Mouse (Mus musculus) erythroblast, embryonic 14.5 days (primary cell): Measurements from ENCODE around the gene Sprr3. TPM values are rescaled to one million over a fixed set of nuclear protein-coding genes. Genes with fewer than 3 reads are reported as not detected.
"Not testable (repeated sequence)": the region's sequence is repeated elsewhere in the genome, so short reads cannot be mapped to it uniquely, and the experiment has no call there.

ENCODE experiments used
- H3K27me3 ChIP-seq: 2 replicates; pipeline ENCODE4 v1.6.1; 2012; ENCODE audit warnings: inconsistent platforms; ENCODE audit not compliant: control insufficient read depth
- H3K36me3 ChIP-seq: 2 replicates; pipeline ENCODE4 v1.6.1; 2012; ENCODE audit warnings: mild to moderate bottlenecking, inconsistent platforms; ENCODE audit not compliant: control insufficient read depth
- H3K4me1 ChIP-seq: 2 replicates; pipeline ENCODE4 v1.6.1; 2012; ENCODE audit warnings: inconsistent platforms; ENCODE audit not compliant: control insufficient read depth
- H3K4me3 ChIP-seq: replicated peaks from 2 replicates; pipeline ENCODE3; 2012; ENCODE audit warnings: moderate library complexity, mild to moderate bottlenecking, inconsistent platforms
- H3K9me3 ChIP-seq: 2 replicates; pipeline ENCODE4 v1.6.1; 2012; ENCODE audit warnings: low read length, inconsistent platforms, mixed read lengths; ENCODE audit not compliant: control insufficient read depth
- GATA1 ChIP-seq: IDR thresholded peaks from 2 replicates; pipeline ENCODE4 v1.6.1; 2012; ENCODE audit warnings: low read length, inconsistent platforms, mixed read lengths
- TAL1 ChIP-seq: IDR thresholded peaks from 3 replicates; pipeline ENCODE4 v1.6.1; 2012; ENCODE audit warnings: low read length, inconsistent platforms, mixed read lengths
- polyA plus RNA-seq: library from polyadenylated mRNA; stranded (reverse); fragments of >175 nt; gene quantifications from 2 replicates; pipeline ENCODE4 v1.2.3, GENCODE M21; 2012

Gene Sprr3
- not detected in 2 replicates for polyA plus RNA-seq

- H3K4me1 ChIP-seq: no peaks in the 10 kb centered on the region
- no peaks in the 10 kb centered on the region for H3K9me3 ChIP-seq
- H3K27me3 ChIP-seq: no peaks in the 10 kb centered on the region
- H3K4me3 ChIP-seq: no peak within 1 kb of the TSS
- H3K36me3 ChIP-seq: no peaks in the 10 kb centered on the region
- TF ChIP-seq GATA1 (no peak), TAL1 (no peak)
These were observed at the start of gene Sprr3 for GRCm38 (mm10) chr3:92458620-92459019. Gene Sprr3, minus strand, starts transcription at chr3:92458720.

DNA sequence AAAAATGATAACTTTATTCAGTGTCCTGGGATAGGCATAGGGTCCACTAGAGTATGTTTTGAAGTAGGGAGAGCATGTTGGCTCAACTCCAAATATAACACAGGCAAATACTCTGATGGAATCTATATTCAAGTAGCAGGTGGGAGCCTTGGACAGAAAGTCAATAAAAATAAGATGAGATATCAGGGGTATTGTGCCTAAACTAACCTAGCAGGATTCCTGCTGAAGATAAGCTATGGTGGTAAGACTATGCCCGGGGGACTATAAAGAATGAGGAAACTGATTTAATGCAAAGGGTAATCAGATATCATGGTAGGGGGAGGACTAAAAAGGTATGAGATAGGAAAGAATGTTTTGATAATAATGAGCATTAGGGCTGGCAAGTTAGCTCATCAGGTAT, 49.7 kb upstream of the Sprr3 start:
- Histone ChIP-seq H3K36me3 (no peaks in the 10 kb centered on the region), H3K27me3 (no peaks in the 10 kb centered on the region), H3K4me1 (no peaks in the 10 kb centered on the region), H3K9me3 (no peaks in the 10 kb centered on the region), H3K4me3 (no peak overlapping the region)
- no peak for TF ChIP-seq TAL1

GRCm38 (mm10) chr3:92503528-92503927, 45.0 kb upstream of the Sprr3 start:
- Histone ChIP-seq H3K9me3 (no peaks in the 10 kb centered on the region), H3K27me3 (no peaks in the 10 kb centered on the region), H3K4me1 (no peaks in the 10 kb centered on the region), H3K36me3 (no peaks in the 10 kb centered on the region), H3K4me3 (no peak overlapping the region)
- TF ChIP-seq TAL1: no peak
- no peak for TF ChIP-seq GATA1

DNA sequence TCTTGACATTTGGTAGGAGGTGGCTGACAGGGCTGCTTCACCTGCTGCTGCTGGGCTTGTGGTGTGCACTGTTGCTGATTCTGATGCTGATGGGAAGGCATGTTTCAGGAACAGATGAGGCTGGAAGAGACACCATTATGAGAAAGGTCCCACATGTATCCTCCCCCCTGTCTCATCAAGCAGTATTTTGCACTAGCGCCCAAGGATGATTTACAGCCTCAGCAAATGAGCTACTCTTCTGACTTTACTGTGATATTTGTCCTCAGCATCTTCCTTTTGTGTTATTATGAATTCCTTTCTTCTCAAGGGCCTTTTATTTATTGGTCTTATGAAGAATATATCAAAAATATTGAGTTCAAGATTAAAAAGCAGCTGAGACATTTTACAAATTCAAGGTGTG, 41.9 kb upstream of the Sprr3 start, which contains the start of gene Sprr4:
Sprr4 (minus strand) TSS at position 101 of the 400 bp plus-strand sequence.
- H3K36me3 ChIP-seq: no peaks in the 10 kb centered on the region
- no peaks in the 10 kb centered on the region for H3K9me3 ChIP-seq
- H3K4me3 ChIP-seq: no peak within 1 kb of the TSS
- no peak for TF ChIP-seq GATA1
- TF ChIP-seq TAL1: no peak
- no peaks in the 10 kb centered on the region for H3K4me1 ChIP-seq
- H3K27me3 ChIP-seq: no peaks in the 10 kb centered on the region

DNA sequence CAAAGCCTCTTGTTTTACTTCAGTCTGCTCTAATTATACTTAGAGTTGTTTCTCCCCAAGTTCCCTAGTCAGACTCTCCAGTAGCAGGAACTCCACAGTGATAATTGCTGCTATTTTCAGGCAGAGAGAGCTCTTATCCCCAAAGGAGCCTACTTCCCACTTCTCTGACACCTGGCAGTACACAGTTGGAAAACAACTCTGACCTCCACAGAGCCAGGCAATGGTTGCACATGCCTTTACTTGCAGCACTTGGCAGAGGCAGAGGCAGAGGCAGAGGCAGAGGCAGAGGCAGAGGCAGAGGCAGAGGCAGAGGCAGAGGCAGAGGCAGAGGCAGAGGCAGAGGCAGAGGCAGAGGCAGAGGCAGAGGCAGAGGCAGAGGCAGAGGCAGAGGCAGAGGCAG, 31.7 kb upstream of the Sprr3 start:
- H3K4me1 ChIP-seq, H3K4me3 ChIP-seq, H3K9me3 ChIP-seq, H3K27me3 ChIP-seq, H3K36me3 ChIP-seq: not testable (repeated sequence)

- Histone ChIP-seq H3K36me3 (no peaks in the 10 kb centered on the region), H3K9me3 (no peaks in the 10 kb centered on the region), H3K4me3 (no peak overlapping the region), H3K27me3 (no peaks in the 10 kb centered on the region), H3K4me1 (no peaks in the 10 kb centered on the region)
- TF ChIP-seq GATA1 (no peak), TAL1 (no peak)
These were observed 27.8 kb upstream of the Sprr3 start for GRCm38 (mm10) chr3:92486307-92486706.

DNA sequence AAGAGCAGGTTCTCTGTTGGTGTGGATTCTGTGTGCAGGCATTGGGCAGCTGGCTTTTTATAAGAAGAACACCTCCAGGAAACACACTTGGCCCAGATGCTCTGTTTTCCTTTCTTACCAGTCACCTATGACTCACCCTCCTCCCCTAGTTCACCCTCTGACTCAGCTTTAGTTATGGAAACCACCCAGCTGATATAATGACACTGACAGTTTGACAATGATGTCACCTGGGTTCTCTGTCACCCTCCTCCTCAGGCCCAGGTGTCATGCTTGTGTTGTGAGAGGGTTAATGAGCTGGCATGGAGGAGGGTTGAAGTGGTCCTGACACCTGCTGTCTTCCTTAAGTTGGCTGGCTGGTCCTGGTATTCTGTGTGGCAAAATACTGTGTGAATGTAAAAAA, 27.3 kb upstream of the Sprr3 start, which contains the start of gene Sprr1a:
Sprr1a (minus strand) TSS at position 33 of the 400 bp plus-strand sequence.
- no peaks in the 10 kb centered on the region for H3K27me3 ChIP-seq
- H3K36me3 ChIP-seq: no peaks in the 10 kb centered on the region
- no peaks in the 10 kb centered on the region for H3K4me1 ChIP-seq
- no peaks in the 10 kb centered on the region for H3K9me3 ChIP-seq
- TF ChIP-seq TAL1 (no peak), GATA1 (no peak)
- H3K4me3 ChIP-seq: no peak within 1 kb of the TSS

DNA sequence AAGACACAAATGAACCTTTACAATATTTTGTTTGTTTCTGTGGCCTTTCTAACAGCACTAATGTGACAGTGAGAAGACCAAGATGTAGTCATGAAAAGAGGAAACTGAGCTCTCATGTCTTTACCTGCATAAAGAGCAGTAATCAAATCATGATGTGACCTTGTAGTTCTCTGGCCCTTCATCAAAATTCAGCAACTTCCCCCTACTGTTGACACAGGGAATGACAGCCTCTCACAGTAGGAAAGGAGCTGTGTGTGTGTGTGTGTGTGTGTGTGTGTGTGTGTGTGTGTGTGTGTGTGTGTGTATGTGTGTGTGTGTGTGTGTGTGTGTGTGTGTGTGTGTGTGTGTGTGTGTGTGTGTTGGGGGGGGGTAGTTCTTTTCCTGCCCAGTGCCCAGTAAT, 22.7 kb upstream of the Sprr3 start:
- H3K4me1 ChIP-seq, H3K4me3 ChIP-seq, H3K27me3 ChIP-seq, H3K36me3 ChIP-seq, H3K9me3 ChIP-seq: not testable (repeated sequence)

DNA sequence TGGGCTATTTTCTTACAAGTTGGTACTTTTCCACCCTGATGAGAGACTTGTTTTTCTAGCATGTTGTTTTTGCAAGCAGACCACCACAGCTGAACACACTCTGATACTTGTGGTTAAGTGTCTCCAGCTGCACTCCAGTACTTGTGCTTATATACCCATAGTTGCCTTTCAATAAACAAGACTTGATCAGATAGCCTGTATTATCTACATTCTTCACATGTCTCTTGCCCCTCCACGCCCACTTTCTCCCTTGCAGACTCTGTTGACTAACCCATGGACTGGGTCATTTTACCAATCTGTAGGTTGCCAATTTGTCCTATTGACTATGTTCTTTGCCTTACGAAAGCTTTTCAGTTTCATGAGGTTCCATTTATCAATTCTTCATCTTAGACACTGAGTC, 11.6 kb upstream of the Sprr3 start:
- TF ChIP-seq TAL1: no peak
- TF ChIP-seq GATA1: no peak
- Histone ChIP-seq H3K9me3 (no peaks in the 10 kb centered on the region), H3K4me1 (no peaks in the 10 kb centered on the region)

GRCm38 (mm10) chr3:92467424-92467823, 8.9 kb upstream of the Sprr3 start:
- Histone ChIP-seq H3K4me3 (no peak overlapping the region), H3K9me3 (no peaks in the 10 kb centered on the region), H3K27me3 (no peaks in the 10 kb centered on the region), H3K36me3 (no peaks in the 10 kb centered on the region), H3K4me1 (no peaks in the 10 kb centered on the region)
- TF ChIP-seq TAL1: no peak
- TF ChIP-seq GATA1: no peak

More for the DNA sequence above, 11.6 kb upstream of the Sprr3 start:
- H3K27me3 ChIP-seq: no peaks in the 10 kb centered on the region
- no peak overlapping the region for H3K4me3 ChIP-seq
- no peaks in the 10 kb centered on the region for H3K36me3 ChIP-seq
